Mouse (Mus musculus) thymus, postnatal 4 days (tissue): ENCODE data around the gene Prss35.
A peak's percentile ranks its signal among the peaks of the same experiment; 100 is the strongest.

Experiments used
- DNase-seq: peaks from one replicate; pipeline ENCODE4 v3.0.0; 2021

The Prss35 gene

DNA sequence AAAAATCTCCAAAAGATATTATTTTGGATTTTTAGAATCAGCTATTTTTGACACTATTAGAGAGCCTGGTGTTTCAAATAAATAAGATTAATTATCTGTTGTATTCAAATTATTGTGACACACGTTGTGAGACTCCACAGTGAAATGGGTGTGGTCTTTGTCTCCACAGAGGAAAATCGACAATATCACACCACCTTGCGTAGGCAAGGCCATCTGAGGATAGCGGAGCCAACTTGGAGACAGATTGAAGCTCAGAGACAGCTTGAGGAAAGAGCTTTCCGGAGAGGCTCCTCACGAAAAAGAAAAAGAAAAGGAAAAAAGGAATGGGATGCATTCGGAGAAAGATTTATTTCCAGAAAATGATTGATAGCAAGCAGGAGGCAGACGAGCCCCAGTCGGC, 8.7 kb upstream of the Prss35 start:
- DNase-seq = no peak

DNA sequence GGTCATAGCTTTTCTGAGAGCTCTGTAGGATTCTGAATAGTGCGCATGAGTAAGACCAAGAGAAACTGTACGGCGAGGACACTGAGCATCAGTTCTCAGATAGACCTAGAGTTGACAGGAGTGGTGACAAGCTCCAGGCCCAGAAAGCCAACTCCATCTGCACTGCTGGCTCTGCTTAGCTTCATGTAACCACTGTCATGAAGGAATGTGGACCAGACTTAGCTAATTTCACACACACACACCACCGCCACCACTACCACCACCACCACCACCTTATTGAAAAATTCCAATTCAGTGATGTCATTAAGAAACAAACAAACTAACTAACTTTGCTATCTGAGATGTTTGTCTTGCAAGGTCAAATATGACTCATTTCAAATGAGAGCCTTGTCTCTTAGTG, 6.5 kb upstream of the Prss35 start:
- DNase-seq = no peak

DNA sequence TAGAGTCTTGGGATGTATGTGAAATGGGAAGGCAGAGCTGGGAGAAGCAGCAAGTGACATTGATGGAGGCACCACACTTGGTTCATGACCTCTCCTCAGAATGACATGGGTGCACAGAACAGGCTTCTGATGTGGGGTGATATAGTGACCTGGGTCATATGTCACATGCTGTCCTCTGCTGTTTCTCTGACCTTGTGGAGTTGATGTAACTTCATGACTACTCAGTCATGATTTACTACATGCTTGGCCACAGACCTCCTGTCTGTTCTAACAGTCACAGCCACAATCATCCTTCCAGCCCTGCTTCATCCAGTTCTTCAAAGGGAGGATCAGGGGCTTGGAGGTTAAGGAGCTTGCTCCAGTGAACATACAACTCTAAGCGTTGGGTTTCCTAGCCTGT, 5.4 kb upstream of the Prss35 start:
- DNase-seq = no peak

DNA sequence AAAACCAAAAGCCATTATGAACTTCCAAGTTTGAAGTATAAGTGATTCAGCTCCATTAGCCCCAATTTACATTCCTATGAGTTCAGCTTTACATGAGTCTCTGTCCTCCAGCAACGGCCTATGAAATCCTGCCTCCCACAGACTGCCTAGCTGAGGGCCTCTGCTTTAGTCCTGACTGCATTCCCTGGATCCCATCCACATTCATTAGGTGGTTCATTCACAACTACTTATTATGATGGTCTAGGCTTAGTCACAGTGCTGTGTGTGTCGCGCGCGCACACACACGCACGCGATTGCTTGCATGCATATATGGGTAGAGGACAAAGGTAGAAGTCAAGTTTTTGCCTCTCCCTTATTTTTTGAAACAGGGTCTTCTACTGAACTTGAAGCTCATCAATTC, 4.6 kb upstream of the Prss35 start:
- no peak for DNase-seq

DNA sequence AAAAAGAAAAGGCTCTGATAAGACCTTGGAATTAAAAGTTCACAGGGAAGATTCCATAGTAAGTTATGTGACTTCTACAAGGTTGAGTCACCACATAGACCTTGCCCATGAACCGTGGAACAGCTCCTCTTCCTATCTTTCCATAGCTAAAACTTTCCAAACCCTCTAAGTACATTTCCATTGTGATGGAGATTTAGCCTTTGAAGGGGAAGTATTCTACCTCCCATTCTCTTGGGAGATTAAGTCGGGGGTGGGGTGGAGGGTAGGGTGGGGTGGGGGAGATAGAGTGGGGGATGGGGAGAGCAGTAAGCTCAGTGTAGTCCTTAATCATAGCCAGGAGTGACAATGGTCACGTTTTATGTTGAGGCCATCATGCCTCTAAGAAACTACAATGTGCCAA, 3.5 kb upstream of the Prss35 start:
- no peak for DNase-seq

DNA sequence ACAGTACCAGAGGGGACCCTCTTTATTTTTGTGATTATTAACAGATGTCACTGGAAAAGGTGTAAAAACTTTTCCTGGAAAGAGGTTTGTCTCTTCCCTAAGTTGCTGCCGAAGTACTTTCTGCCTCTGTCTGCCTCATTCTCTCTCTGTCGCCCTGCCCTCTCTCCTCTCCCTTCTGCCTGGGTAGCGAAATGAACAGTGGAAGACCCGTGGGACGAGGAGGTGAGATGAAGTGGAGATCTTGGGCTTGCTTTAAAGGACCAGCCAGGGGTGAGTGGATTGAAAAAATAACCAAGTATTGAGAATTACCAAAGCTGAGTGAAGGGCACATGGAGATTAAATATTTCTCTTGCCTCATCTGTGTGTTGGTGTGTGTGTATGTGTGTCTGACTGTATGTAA, 592 bp downstream of the Prss35 start:
- no peak for DNase-seq

DNA sequence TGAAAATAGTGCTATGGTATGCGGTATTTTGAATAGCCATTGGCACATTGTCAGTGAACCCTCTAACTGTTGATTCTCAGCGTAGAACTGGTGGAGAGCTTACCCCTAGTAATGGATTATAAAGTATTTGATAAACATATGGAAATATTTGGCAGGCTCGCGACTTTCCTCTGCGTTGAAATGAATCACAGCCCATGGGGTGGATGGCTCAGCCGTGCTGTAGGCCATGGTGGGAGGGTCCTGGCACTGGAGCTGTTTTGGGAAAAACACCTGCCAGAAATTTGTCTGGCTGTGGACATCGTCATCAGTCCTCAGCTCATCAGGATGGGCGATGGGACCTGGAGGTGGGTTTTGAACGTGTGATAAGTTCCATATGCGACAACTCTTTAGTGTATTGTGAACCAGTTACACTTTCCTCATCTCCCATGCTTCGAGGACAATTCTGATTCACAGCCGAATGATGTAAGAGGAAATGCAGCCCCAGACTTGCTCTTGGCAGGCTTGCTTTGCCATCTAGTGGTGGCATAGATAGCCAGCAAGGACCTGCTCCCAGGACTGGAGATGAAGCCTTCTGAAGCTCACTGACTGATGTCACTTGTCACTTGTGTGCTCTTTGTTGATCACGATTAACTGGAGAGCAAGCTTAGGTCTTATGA, 2.6 kb downstream of the Prss35 start:
- DNase-seq = peak; percentile 36

DNA sequence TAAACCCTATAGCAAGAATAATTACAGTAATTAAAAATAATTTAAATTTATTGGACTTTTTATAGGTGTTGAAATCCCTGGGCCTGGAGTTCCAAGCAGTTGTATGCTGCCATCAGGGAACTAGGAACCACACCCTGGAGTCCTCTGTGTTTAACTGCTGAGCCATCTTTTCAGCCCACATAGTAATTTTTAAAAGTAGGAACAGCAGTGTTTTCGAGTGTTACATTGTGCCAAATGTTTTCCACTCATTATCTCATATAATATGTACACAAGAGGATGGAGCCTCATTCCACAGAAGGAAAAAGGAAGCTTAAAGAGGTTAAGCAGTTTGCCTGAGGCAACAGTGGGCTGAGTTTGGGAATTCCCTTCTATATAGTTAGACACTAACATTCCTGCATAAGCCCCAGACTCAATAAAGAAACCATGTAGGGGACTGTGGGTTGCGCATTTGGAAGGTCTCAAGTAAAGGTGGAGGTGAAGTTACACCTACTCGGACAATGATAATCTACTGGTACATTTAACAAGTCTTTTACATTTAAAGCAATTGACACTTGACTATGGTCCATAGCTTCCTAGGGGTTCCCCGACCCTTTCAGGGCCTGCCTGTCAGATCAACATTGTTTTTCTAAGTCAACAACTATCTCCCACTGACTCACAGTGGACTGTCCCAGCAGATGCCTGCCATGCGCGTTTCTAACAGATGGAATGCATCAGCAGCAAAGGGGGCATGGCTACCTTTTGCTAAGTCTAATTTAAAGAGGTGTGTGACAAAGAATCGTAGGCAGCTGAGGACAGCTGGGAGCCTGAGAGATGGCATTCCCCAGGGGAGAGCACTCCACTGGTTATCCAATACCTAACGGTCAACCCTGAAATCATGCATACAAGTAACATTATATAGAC, 19.3 kb downstream of the Prss35 start:
- no peak for DNase-seq

DNA sequence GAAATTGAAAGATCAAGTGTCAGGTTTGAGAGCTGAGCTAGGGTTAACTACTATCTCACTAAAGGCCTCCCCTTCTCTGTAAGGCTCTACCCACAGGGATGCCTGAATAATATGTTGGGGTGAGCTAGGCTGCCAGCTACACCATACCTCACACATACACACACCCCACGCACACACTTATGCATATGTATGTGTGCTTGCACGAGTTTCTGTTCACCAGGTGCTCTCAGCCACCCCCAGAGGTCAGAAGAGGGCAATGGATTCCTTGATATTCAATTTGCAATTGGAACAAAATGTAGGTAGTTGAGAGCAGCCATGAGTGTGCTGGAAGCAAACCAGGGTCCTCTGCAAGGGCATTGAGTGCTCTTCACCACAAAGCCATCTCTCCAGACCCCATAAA, 20.6 kb downstream of the Prss35 start:
- DNase-seq = no peak

DNA sequence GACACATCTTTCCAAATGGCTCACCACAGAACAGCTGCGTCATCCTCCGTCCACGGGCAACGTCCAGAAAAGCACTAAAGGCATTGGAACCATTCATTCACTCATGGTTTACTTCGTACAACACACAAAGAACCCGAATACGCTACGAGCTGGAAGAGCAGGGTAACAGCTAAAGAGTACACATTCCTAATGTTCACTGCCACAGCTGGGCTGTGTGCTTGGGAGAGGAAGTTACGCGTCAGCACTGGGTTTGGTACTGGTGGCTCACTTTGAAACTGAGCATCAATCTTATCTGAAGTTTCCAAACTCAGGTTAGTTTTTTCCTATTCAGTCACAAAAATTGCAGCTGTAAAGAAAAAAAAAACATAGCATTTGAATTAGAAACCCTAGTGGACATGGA, 23.5 kb downstream of the Prss35 start:
- no peak for DNase-seq

DNA sequence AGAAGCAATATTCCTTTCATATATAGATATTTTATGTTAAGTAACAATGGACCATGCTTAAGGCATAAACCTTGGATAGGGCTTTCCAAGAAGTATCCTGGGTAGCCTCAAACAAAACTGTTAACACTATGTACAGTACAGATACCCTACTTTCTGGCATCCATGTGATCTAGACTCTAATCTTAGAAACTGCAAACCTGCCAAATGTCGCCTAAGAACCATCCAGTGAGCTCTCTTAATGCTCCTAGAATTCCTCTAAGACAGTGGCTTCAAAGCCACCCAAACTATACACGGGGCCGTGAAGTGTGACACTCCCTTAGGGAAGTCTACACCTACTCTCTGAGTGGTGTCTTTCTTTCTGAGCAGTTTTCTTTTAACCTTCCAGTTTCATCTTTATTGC, 29.4 kb downstream of the Prss35 start:
- no peak for DNase-seq

DNA sequence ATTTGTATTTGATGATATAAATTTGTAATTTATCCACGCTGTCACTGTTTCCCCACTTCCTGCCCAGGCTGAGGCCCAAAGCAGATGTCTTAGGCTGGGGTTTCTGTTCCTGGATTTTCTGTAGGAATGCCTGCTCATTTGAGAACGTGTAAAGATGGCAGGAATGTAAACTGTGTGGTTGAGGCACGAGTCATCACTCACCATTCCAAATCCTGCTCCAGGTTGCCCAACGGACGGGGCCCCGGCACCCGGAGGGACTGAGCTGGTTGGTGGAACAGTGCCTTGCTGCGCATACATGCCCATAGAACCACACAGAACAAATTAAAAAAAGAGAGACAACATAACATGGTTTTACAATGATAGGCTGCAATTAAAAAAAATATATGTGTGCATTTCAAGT, 30.5 kb downstream of the Prss35 start:
- DNase-seq = no peak

DNA sequence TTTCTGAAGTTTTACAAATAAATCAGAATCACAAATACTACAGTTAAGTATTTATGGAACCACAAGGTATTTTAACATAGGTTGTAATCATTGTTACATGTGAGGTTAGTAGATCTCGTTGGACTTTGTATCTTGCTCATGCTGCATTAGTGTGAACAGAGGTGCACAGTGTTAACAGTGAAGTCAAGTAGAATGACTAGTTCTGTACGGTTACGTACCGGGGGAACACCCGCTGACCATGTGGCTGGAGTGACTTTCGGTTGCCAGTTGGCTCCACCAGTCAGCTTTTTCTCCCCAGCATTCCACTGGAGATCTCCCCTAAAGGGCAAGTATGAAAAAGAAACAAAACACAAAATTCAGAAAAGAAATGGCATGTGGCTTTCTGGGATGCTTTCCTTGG, 31.9 kb downstream of the Prss35 start:
- no peak for DNase-seq

DNA sequence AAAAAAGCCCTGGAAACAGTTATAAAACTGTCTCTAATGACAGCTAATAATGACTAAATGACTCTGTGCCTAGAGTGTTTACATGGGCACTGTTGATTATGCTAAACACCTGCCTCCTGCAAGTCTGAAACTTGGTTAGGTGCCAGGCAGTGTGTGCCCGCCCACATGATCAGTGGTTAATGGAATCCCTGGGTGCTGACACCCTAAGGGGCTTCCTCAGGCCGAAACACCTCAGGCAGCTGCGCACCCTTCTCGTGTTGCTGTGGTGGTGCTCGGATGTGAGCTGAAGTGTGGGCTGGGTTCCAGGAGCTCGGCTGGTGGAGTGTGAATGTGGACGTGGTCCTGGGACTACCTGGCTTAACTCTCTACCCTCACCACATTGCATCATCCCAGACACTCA, 33.9 kb downstream of the Prss35 start:
- no peak for DNase-seq

DNA sequence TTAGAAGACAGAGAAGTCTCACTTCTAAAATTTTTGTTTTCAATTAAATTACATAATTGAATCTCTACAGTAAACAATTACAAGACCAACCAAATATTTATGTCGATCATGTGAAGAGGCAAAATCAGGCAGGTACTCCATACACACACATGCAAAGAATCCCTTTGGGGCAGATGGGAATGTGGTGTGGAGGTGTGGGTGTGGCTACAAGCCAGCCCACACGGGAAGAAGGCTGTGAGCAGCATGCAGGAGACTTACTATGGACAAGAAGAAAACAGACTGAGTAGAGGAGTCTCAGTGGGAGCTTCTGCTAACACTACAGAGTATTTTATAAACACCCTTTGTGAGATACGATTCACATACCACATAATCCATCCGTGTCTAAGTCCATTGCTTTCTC, 34.8 kb downstream of the Prss35 start:
- DNase-seq = no peak

DNA sequence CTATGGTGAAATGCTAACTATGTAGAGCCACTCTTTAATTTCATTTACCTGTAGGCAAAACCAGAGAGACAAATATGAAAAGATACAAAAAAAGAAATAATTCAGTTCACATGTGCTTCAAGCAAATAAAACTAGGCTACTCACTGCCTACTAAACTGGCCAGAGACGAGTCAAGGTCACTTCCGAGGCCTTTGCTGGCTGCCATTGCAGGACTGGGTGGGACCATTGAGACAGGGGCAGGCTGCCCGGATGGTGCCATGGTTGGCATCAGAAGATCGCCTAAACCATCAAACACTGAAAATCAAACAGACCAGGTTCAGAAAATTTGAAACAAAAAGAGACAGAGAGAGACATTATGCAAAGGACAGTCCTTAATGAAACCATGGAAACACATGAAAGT, 38.0 kb downstream of the Prss35 start:
- DNase-seq = no peak

DNA sequence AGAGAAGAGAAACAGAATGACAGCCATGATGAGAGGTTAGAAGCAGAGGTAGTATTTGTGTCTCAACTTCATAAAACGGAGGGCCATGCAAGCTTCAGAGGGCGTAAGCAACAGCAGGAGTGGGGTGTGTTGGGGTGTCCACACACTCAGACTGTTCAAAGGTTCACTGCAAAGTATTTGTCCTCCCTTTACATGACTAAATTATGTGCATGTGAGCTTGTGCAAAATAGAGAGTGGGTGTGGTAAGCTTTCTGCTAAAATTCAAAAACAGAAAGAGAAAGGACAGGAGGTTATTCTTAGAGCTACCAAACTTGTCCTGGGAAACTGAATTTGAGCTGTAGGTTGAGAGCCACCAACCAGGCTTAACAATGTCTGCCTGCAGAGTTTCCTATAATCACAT, 39.4 kb downstream of the Prss35 start:
- DNase-seq = no peak

DNA sequence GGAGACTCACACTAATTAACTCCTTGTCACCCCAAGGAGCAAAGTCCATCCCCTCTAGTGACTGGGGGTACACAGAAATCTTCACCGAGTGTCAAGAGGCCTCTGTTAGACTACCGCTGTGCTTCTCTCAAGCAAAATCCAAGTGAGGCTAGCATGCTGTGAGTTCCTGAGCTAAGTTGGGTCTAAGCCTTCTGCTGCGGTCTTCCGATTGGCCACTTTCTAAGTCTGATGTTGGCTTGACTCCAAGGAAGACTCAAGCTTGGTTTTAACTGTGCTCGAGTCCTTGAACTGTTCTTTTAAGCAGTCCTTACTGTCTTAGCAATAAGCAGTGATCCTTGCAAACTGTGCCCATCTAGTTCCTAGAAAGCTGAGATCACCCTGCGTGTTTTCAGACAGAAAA, 45.7 kb downstream of the Prss35 start:
- no peak for DNase-seq

DNA sequence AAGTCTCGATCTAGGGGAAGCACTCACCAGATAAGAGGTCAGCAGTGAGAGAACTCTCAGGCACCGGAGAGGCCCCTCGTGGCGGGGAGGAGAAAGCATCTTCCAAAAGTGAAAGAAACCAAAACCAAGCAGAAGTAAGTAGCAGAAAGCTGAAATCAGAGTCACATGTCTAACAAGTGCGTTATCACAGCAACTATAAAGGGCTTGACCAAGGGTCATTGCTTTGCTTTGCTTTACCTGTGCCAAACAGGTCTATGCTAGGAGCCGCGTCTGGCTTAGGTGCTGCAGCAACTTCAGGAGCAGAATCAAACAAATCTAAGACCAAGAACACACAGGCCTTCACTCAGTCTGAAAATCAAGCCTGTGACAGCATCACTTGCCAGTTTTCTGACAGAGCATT, 48.5 kb downstream of the Prss35 start:
- no peak for DNase-seq

DNA sequence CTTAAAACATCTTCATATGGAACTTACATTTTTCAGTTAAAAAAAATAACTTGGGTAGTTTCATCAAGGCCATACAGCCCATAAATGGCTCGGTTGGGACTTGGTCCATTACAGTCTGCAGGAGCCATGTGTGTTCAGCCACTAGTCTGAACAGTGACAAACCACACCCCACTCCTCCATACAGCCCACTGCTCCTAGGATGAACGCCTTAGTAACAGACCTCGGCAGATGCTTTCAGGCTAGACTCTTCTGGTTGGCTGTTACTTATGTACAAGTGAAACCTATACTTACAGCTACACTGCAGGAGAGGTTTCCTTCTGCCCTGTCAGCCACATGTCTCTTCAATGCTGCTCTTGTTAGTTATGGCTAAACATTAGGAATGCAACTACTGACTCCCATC, 51.8 kb downstream of the Prss35 start:
- DNase-seq = no peak

DNA sequence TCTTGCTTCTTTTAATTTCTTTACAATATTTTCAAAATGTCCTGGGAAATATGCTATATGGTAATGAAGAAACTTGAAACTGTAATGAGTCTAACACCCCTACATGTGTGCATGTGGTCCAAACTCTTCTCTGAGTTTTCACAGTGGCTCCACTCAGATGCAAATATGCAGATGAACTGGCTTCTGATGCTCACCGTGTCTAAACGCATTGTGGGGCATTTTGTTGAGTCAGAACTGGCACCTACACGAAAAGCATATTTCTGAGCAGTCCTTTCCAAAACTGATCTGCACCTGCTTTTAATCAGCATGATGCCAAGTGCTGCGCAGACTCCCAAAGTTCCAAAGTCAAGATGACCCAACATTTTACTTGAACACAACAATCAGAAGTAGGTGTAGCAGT, 54.1 kb downstream of the Prss35 start:
- DNase-seq = no peak

DNA sequence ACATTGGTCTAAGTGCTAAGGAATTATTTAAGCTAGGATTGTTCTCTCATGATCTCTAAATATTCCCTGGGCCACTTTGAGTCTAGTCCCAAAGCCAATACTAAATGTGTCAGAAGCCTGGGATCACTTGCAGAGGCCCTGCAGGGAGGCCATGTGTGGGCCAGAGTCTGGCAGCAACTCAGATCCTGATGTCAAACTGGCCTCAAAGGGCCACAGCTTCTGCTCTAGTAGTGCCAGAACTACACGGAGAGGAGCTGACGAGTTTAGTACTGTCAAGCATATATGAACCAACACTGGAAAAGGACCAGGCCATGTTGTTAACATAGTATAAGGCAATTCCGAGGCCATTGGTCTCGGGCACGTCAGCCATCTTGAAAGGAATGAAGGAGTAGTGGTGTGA, 54.7 kb downstream of the Prss35 start:
- no peak for DNase-seq

DNA sequence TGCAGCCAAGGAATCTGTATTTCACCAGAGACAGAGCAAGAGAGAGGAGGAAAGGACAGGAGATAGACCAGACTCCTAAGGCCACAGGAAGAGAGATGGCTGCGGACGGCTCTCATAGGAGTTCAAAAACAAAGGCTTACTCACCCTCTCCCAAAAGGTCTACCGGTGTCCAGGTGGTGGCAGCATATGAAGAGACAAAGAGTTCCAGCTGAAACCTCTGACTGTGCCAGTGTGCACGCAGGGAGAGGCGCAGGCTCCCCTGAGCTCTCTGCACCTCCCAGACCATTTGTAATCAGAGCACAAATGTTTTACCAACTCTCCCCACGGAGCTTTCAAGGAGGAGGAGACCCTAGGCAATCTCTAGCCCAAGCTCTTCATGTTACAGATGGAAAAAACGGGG, 55.2 kb downstream of the Prss35 start:
- DNase-seq = no peak

DNA sequence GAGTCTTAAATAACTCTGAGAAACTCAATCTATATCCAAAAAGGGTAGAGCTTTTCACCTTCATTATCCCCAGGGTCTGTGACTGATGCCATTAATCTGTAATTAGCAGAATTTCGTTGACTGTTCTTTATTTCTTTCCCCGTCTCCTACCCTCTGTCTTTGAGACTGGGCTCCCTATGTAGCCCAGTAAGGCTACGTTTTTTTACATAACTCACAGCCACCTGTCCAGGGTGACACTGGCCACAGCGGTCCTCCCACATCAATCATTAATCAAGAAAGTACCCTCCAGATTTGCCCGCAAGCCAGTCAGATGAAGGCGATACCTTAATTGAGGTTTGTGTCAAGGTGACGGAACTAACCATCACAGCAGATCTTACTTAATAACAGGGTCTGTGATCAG, 55.6 kb downstream of the Prss35 start:
- DNase-seq = no peak
